Comparison of ENCODE assay signal across 14 mouse cellular contexts in genomic region chr5:149330601-149331000, GRCm38 (mm10).
DNase-seq lines count a peak whose midpoint lies in the region; ATAC-seq lines count a peak whose summit lies in the region.
"Had no signal": no experiment of that assay in that cellular context is flagged by ENCODE, and none has a peak within 500 bp of the region (broad histone marks: within the 10 kb centered on the region; RNA-seq: fewer than 3 reads in every experiment).

No protein-coding gene starts in this region.

- ATAC-seq in heart, embryonic 16.5 days (replicated peaks; ENCODE audit: extremely low read depth, insufficient read depth, low FRiP score), result 0 out of 2 replicates have a peak, but pooled peaks have one; percentile 10
- no peak for ATAC-seq in neural tube, embryonic 11.5 days (ENCODE audit: insufficient read depth, low FRiP score, low TSS enrichment)
- no peak for ATAC-seq in neural tube, embryonic 15.5 days (ENCODE audit: low FRiP score)

- H3K4me2 ChIP-seq in heart, embryonic 16.5 days (ENCODE audit: low read depth, low read length), result no peak overlapping the region
- no peak overlapping the region for H3K4me2 ChIP-seq in neural tube, embryonic 11.5 days (ENCODE audit: low read depth)
- H3K4me2 ChIP-seq in neural tube, embryonic 15.5 days, result no peak overlapping the region
- H3K4me2 ChIP-seq: hindbrain, embryonic 14.5 days; liver, embryonic 13.5 days; midbrain, embryonic 11.5 days; neural tube, embryonic 13.5 days had no signal

- H3K9ac ChIP-seq in heart, embryonic 16.5 days (ENCODE audit: low read length), result no peak overlapping the region
- peak overlapping the region; percentile 2; the same call in 1 of the 2 replicates for H3K9ac ChIP-seq in neural tube, embryonic 11.5 days (ENCODE audit: low read length)
- H3K9ac ChIP-seq in neural tube, embryonic 15.5 days (replicated peaks), result no peak overlapping the region
- H3K9ac ChIP-seq: hindbrain, embryonic 14.5 days; liver, embryonic 13.5 days; neural tube, embryonic 13.5 days had no signal

- no peaks in the 10 kb centered on the region for H3K27me3 ChIP-seq in heart, embryonic 16.5 days (ENCODE audit: control insufficient read depth, insufficient read depth, low read length)
- H3K27me3 ChIP-seq in neural tube, embryonic 11.5 days (ENCODE audit: control insufficient read depth, insufficient read depth, low read length), result no peaks in the 10 kb centered on the region
- H3K27me3 ChIP-seq in neural tube, embryonic 15.5 days (replicated peaks), result no peaks in the 10 kb centered on the region
- H3K27me3 ChIP-seq: liver, embryonic 13.5 days; neural tube, embryonic 13.5 days had no signal

- intact Hi-C loops in heart, postnatal 36 days (cut with DNase I), result no loop called here
- intact Hi-C loops in left cerebral cortex, postnatal 4 days (cut with DNase I), result no loop called here

- peaks cover 5% of the 10 kb centered on the region; the same call in 1 of the 2 replicates for H3K4me1 ChIP-seq in heart, embryonic 16.5 days (ENCODE audit: control insufficient read depth, insufficient read depth, low read length)
- H3K4me1 ChIP-seq in neural tube, embryonic 11.5 days (ENCODE audit: control insufficient read depth, insufficient read depth, low read length), result peaks cover 6% of the 10 kb centered on the region
- peaks cover 24% of the 10 kb centered on the region for H3K4me1 ChIP-seq in neural tube, embryonic 15.5 days

- H3K27ac ChIP-seq in heart, embryonic 16.5 days (ENCODE audit: low read length), result no peak overlapping the region
- no peak overlapping the region for H3K27ac ChIP-seq in neural tube, embryonic 11.5 days (ENCODE audit: low read depth, low read length)
- H3K27ac ChIP-seq in neural tube, embryonic 15.5 days (replicated peaks), result no peak overlapping the region
- H3K27ac ChIP-seq: hindbrain, embryonic 14.5 days; liver, embryonic 13.5 days had no signal

- no peaks in the 10 kb centered on the region for H3K9me3 ChIP-seq in heart, embryonic 16.5 days (replicated peaks; ENCODE audit: control insufficient read depth, low read length)
- no peaks in the 10 kb centered on the region for H3K9me3 ChIP-seq in neural tube, embryonic 11.5 days (ENCODE audit: control insufficient read depth, low read length)
- H3K9me3 ChIP-seq in neural tube, embryonic 15.5 days (replicated peaks), result no peaks in the 10 kb centered on the region
- H3K9me3 ChIP-seq: liver, embryonic 13.5 days; neural tube, embryonic 13.5 days had no signal

- DNase-seq in heart, postnatal 36 days, result no peak
- no peak for DNase-seq in neural tube, embryonic 11.5 days (ENCODE audit: low spot score)
- DNase-seq in kidney, postnatal 36 days, result peak; percentile 47 to 52
- no peak for DNase-seq in adrenal gland, adult (ENCODE audit: inconsistent age in 2 of 2, low spot score in 1 of 2)
- no peak for DNase-seq in left cerebral cortex, postnatal 4 days
- DNase-seq in lung, postnatal 10 days, result no peak
- DNase-seq: adrenal gland, adult 2 months; cerebellum, adult 8-10 months; liver, embryonic 13.5 days had no signal

- 14% methylated on average over 1 of the region's 1 CpGs for WGBS in heart, embryonic 16.5 days
- WGBS in neural tube, embryonic 11.5 days, result 63% methylated on average over 1 of the region's 1 CpGs
- WGBS in neural tube, embryonic 15.5 days, result 46% methylated on average over 1 of the region's 1 CpGs

- no peaks in the 10 kb centered on the region for H3K36me3 ChIP-seq in heart, embryonic 16.5 days (ENCODE audit: control insufficient read depth, insufficient read depth)
- H3K36me3 ChIP-seq in neural tube, embryonic 11.5 days (ENCODE audit: control insufficient read depth, insufficient read depth, low read length), result no peaks in the 10 kb centered on the region
- H3K36me3 ChIP-seq in neural tube, embryonic 15.5 days, result no peaks in the 10 kb centered on the region
- H3K36me3 ChIP-seq: liver, embryonic 13.5 days; neural tube, embryonic 13.5 days had no signal

- H3K4me3 ChIP-seq in heart, embryonic 16.5 days (ENCODE audit: low read length), result no peak overlapping the region
- H3K4me3 ChIP-seq in neural tube, embryonic 11.5 days (ENCODE audit: low read depth, low read length), result no peak overlapping the region
- no peak overlapping the region for H3K4me3 ChIP-seq in neural tube, embryonic 15.5 days (replicated peaks)
- H3K4me3 ChIP-seq: liver, embryonic 13.5 days; neural tube, embryonic 13.5 days had no signal

Comparison
In these comparisons a context has a peak if more than half of its experiments do, and no peak if none do; other contexts are left out.
1. DNase-seq: peak in kidney, postnatal 36 days (2 of 2); none in heart, postnatal 36 days (0 of 2), neural tube, embryonic 11.5 days (single experiment), adrenal gland, adult (0 of 2), left cerebral cortex, postnatal 4 days (single experiment) and lung, postnatal 10 days (single experiment).